Mouse (Mus musculus) liver (tissue): Measurements from ENCODE around the gene Tbc1d2b.

Source experiments
- DNase-seq: peaks from one replicate; pipeline ENCODE4 v3.0.0-alpha.2; 2020; ENCODE audit warnings: mixed read lengths

Gene Tbc1d2b

DNA sequence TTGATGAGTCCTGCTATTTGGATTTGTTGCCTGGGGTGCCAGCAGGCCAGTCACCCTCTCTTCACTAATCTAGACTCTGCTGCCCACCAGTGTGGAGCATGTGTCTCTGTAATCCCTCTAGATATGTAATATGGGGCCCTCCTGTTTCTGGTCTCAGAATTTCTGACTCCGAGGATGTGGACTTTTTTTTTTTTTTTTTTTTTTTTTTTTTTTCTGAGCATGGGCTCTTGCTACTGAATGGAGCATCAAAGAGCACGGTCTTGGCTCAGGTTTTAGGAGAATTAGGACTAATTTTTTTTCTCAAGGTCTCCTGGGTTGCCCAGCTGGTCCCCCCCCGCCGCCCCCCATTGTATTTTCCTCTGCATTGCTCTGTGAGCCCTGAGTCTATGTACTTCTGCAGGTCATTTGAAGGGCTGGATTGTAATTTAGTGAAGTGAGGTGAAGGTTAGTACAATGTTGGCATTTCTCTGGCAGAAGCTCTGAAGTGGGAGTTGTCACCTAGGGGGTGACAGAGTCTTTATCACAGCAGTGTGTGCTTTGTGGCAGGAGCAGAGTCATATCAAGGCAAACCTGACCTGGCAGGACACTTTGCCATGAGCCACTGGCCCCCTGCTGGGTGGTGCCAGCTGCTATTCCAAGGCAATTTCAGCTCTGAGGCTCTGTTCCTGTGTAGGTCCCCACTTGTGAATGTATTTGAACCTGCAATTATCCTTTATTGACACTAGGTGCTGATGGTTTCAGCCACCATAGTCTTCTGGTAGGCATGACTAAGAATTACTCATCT is 105.7 kb downstream of the Tbc1d2b start:
- DNase-seq = no peak

DNA sequence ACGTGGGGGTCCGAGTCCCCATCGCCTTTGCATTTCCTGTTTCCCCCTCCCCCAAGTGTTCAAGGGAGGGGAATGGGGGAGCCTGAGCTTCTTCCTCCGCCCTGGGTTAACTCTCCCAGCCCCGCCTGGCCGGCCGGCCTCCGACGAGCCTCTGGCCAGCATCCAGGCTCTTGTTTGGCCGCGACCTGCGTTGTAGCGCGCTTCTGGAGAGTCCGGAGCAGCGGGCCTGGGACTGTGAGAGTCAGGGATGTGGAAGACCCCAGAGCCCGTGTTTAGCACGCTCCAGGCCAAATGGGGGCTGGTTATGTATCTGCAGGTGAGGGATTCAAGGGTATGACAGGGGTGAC is 106.9 kb downstream of the Tbc1d2b start:
- peak; percentile 25 for DNase-seq

DNA sequence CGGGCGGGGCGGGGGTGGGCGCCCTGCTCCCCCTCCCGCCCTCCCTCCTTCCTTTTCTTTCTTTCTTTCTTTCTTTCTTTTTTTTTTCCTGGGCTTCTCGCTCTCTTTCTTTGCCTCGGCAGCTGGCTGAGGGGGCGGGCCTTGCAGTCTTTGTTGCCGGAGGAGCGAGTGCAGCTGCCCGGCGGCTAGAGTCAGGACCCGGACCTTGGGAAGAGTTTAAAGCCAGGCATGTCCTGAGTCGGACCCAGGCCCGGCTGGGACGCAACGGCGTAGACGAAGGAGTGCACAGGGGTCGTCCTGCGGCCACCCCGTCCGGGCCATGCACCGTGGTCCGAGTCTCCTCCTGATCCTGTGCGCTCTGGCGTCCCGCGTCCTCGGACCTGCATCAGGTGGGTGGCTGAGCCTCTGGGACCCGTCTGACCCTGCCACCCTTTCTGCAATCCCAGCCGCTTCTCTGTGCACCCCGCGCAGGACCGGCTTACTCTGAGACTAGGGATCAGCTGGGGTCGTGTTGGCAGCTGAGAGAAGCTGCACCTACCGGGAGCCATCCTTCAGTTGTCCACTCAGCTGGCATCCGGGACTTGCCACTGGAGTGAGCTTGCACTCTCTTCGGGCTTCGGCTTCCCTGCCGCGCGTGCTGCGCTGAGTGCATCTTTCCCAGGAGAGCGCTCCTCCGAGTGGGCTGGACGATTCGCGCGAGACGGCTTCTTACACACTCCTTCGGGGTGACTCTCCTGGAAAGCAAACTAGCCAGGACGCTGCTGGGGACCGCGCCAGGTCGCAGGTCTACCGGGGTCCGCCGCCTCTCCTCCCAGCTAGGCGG is 107.5 kb downstream of the Tbc1d2b start, which contains the start of gene Adamts7:
Gene Adamts7, plus strand, starts transcription at position 144 of the 823 bp plus-strand sequence.
- peak; percentile 14 for DNase-seq

DNA sequence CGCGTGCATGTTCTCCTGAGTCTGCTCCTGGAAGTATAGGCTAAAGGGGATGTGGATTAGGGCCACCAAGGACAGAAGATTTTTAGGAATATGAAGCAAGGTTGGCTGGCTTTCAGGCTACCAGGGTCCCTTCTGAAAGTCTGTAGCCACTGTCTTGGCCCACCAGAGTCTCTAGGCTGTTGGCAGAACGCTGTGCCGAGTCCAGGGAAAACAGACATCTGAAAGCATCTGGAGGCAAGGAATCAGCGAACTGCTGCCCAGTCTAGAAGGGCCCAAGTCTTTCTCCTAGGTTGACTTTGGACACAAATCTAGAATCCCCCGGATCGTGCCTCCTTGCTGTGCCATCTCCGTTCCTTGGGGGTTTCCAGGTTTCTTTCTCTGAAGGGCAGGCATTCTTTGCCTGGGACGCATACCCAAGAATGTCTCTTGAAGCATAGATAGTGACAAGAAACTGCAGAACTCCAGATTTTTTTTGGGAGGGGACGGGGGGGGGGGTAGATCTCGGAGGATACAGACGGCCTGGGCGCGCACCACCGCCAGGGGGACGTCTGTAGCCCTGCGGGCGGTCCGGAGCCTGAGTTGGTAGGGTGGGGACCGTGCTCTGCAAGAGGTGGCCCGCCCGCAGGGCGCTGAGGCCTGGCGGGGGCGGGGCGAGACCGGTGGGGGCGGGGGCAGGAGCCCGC is 108.2 kb downstream of the Tbc1d2b start:
- peak; percentile 66 for DNase-seq
